Mouse (Mus musculus): ENCODE measurements around the gene Tspan32. TPM values are rescaled to one million over a fixed set of nuclear protein-coding genes. Genes with fewer than 3 reads are reported as not detected.

Tspan32 gene
- polyA plus RNA-seq, 1 experiment from 2014 or later, result 0.81 TPM

DNA sequence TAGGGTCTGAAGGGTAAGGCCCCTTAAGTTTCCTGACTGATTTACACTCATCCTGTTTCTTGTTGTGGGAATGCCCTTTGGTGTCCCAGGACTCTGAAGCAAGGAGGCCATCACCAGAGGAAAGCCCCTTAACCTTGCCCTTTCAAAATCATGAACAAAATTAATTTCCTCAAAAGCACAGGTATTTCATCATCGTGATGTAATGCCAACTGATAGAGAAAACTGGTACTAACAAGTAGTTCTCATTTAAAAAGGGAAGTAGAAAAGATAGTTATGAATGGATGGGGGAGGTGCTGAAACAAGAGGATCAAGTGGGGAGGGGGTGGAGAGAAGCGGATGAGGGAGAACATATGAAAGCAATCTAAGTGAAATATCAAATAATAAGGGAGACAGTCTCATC lies 18.7 kb downstream of the Tspan32 start:
- 90% methylated on average over 2 of the region's 2 CpGs for WGBS
- ATAC-seq, result no peak
- H3K4me3 ChIP-seq, result no peak overlapping the region
- H3K27me3 ChIP-seq, result no peaks in the 10 kb centered on the region
- H3K4me2 ChIP-seq, result no peak overlapping the region
- H3K4me1 ChIP-seq, result no peaks in the 10 kb centered on the region
- no peaks in the 10 kb centered on the region for H3K9me3 ChIP-seq (replicated peaks)
- H3K27ac ChIP-seq, result no peak overlapping the region
- H3K36me3 ChIP-seq (ENCODE audit: poor library complexity, severe bottlenecking), result no peaks in the 10 kb centered on the region
- H3K9ac ChIP-seq, result no peak overlapping the region

DNA sequence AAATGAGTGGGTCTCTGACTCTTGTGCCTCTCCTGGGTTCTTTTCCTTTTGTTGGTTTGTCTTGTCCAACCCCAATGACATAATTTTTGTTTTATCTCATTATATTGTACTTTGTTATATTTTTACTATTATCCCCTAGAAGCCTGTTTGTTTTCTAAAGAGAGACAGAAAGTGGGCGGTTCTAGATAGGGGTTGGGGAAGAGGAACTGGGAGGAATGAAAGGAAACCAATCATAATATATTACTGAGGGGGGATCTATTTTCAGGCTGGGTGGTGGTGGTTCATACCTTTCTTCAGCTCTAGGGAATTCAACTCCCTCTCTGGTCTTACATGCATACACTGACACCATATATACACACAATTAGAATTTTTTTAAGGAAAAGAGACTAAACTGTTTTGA lies 19.4 kb downstream of the Tspan32 start:
- Histone ChIP-seq H3K4me3 (no peak overlapping the region), H3K9ac (no peak overlapping the region), H3K27ac (no peak overlapping the region), H3K4me2 (no peak overlapping the region), H3K36me3 (ENCODE audit: poor library complexity, severe bottlenecking) (no peaks in the 10 kb centered on the region), H3K27me3 (no peaks in the 10 kb centered on the region), H3K9me3 (replicated peaks) (no peaks in the 10 kb centered on the region), H3K4me1 (no peaks in the 10 kb centered on the region)
- no peak for ATAC-seq
- 97% methylated on average over 1 of the region's 1 CpGs for WGBS

DNA sequence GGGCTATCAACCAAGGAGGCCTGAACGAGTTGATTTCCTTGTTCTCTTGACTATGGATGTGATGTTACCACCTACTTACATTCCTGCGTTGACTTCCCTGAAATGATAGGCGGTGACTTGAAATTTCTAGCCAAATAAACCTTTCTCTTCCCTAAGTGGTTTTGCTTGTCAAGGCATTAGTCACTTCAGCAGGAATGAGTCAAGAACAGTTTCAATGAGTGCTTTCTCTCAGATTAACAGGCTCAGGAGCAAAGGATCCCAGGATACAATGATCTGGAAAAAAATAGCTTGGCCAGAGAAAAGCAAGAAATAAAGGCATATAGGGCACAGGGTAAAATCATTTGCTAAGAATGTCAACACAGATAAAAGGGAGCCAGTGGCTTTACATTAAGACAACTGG lies 20.6 kb downstream of the Tspan32 start:
- no peak overlapping the region for H3K4me2 ChIP-seq
- no peak overlapping the region for H3K9ac ChIP-seq
- no peak for ATAC-seq
- no peaks in the 10 kb centered on the region for H3K9me3 ChIP-seq (replicated peaks)
- no peaks in the 10 kb centered on the region for H3K27me3 ChIP-seq
- no peaks in the 10 kb centered on the region for H3K4me1 ChIP-seq
- no peak overlapping the region for H3K4me3 ChIP-seq
- 88% methylated on average over 3 of the region's 3 CpGs for WGBS
- no peaks in the 10 kb centered on the region for H3K36me3 ChIP-seq (ENCODE audit: poor library complexity, severe bottlenecking)
- no peak overlapping the region for H3K27ac ChIP-seq

DNA sequence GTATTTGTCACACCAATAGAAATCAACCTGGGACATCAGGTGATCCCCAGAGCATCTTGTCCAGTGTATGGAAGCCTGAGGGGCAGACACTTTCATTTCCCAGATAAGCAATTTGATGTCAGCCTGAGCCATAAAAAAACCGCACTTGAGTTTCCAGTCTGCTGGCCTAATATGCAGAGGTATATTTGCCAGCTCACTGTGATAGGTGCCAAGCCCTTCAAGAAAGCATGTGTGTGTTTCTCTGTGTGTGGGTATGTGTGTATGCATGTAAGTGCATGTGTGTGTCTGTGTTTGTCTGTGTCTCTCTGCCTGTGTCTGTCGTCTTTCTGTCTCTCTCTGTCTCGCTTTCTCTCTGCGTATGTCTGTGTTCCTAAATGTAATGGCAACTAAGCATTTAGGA lies 22.4 kb downstream of the Tspan32 start:
- H3K4me3 ChIP-seq, result no peak overlapping the region
- H3K27me3 ChIP-seq, result no peaks in the 10 kb centered on the region
- H3K27ac ChIP-seq, result no peak overlapping the region
- no peaks in the 10 kb centered on the region for H3K4me1 ChIP-seq
- no peak overlapping the region for H3K9ac ChIP-seq
- no peak overlapping the region for H3K4me2 ChIP-seq
- no peaks in the 10 kb centered on the region for H3K9me3 ChIP-seq (replicated peaks)
- no peak for ATAC-seq
- WGBS, result 95% methylated on average over 4 of the region's 4 CpGs
- H3K36me3 ChIP-seq (ENCODE audit: poor library complexity, severe bottlenecking), result no peaks in the 10 kb centered on the region

DNA sequence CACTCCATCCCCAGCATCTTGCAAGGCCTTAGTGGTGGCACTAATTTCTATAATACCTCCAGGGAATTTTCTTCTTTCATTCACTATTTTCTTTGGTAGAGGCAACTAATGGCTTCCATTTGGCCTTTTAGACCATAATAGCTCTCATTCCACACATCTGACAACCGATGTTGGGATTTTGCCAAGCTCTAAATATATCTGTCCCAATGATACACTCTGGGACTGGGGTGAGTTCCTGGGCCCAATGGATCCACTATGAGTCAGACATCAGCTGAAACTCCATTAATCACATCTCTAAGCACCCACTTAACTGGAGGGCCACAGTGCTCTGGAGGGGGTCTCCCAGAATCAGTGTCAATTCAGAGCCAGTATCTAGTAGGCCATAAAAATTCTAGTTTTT lies 27.0 kb downstream of the Tspan32 start:
- no peak overlapping the region for H3K9ac ChIP-seq
- H3K4me3 ChIP-seq, result no peak overlapping the region
- H3K36me3 ChIP-seq (ENCODE audit: poor library complexity, severe bottlenecking), result 0 out of 2 replicates have a peak, but pooled peaks cover 7% of the 10 kb centered on the region
- no peaks in the 10 kb centered on the region for H3K4me1 ChIP-seq
- H3K4me2 ChIP-seq, result no peak overlapping the region
- no peak overlapping the region for H3K27ac ChIP-seq
- no peak for ATAC-seq
- no peaks in the 10 kb centered on the region for H3K27me3 ChIP-seq
- no peaks in the 10 kb centered on the region for H3K9me3 ChIP-seq (replicated peaks)
- WGBS, result 80% methylated on average over 1 of the region's 1 CpGs

DNA sequence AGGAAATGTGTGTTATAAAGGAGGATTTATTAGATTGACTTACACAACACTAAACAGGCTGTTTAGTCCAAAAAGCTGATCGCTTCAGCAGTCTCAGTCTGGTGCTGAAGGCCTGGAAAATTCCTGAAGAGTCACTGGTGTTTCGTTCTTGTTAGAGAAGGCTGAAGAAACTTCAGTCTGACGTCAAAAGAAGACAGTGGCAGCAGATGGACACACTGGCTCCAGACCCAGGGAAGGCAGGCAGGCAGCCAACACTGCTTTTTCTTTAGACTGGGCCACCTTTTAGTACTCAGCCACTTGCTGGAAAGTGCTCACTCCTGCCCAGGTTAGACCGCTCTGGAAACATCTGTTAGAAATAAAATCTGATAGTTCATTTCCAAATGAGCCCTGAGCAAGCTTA lies 28.7 kb downstream of the Tspan32 start:
- ATAC-seq, result no peak
- Histone ChIP-seq H3K27ac (no peak overlapping the region), H3K4me3 (no peak overlapping the region), H3K4me2 (no peak overlapping the region), H3K27me3 (no peaks in the 10 kb centered on the region), H3K36me3 (ENCODE audit: poor library complexity, severe bottlenecking) (0 out of 2 replicates have a peak, but pooled peaks cover 9% of the 10 kb centered on the region), H3K9me3 (replicated peaks) (no peaks in the 10 kb centered on the region), H3K4me1 (no peaks in the 10 kb centered on the region), H3K9ac (no peak overlapping the region)
- WGBS, result 88% methylated on average over 4 of the region's 4 CpGs

DNA sequence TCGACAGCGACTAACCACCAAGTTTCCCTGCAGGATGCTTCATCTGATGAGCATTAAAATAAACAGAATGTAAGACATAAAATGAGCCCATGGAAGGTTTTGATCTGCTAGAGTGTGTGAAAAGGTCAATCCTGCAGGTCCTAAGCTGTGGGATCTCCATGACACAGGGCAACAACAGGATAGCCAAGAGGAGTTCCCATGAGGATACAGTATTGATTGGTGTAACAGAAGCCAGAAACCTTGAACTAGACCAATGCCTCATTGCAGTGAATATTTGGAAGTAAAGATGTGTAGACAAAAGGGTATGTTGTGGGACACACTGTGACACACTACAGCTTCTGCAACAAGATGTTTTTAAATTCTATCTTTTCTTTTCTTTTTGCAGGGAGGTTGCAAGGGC lies 29.3 kb downstream of the Tspan32 start:
- no peaks in the 10 kb centered on the region for H3K4me1 ChIP-seq
- H3K9ac ChIP-seq, result no peak overlapping the region
- 94% methylated on average over 2 of the region's 2 CpGs for WGBS
- no peak for ATAC-seq
- H3K4me3 ChIP-seq, result no peak overlapping the region
- no peak overlapping the region for H3K4me2 ChIP-seq
- H3K9me3 ChIP-seq (replicated peaks), result no peaks in the 10 kb centered on the region
- H3K27me3 ChIP-seq, result no peaks in the 10 kb centered on the region
- 0 out of 2 replicates have a peak, but pooled peaks cover 9% of the 10 kb centered on the region for H3K36me3 ChIP-seq (ENCODE audit: poor library complexity, severe bottlenecking)
- H3K27ac ChIP-seq, result no peak overlapping the region

DNA sequence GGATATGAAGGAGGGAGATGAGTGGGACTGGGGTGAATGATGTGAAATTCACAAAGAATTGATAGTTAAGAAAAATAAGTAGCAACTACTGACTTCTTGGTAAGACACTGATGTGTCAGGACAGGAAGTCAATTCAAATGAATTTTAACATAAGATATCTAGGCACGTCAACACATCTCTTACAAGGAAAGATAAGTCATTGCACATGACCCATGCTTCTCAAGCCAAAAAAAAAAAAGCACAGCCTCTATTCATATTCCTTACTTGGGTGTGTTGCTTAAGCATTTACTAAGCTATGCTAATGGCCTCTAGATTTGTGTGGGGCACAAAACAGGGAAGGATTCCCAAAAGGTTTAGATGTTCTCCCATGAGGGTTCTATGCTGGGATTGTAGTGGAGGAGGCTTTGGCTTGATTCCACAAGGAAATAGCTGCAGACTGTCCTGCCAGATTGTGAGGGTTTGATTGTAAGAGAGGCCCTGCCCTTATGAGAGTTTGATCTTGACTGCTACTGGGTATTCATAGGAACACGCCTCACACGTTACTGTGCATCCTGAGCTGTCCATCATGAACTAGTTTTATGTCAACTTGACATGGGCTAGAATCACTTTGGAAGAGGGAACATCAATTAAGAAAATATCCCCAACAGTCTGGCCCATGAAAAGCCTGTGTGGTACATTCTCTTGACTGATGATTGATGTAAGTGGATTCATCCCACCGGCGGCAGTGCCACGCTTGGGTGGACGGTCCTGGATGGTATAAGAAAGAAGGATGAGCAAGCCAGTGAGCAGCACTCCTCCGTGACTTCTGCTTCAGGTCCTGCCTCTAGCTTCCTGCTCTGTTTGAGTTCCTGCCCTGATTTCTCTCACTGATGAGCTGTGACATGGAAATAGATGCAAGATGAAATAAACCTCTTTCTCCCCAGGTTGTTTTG lies 29.9 kb downstream of the Tspan32 start:
- H3K27me3 ChIP-seq, result no peaks in the 10 kb centered on the region
- H3K4me2 ChIP-seq, result no peak overlapping the region
- 0 out of 2 replicates have a peak, but pooled peaks cover 9% of the 10 kb centered on the region for H3K36me3 ChIP-seq (ENCODE audit: poor library complexity, severe bottlenecking)
- H3K27ac ChIP-seq, result no peak overlapping the region
- H3K4me1 ChIP-seq, result no peaks in the 10 kb centered on the region
- no peak overlapping the region for H3K4me3 ChIP-seq
- H3K9me3 ChIP-seq (replicated peaks), result no peaks in the 10 kb centered on the region
- 91% methylated on average over 8 of the region's 8 CpGs for WGBS
- no peak for ATAC-seq
- no peak overlapping the region for H3K9ac ChIP-seq

DNA sequence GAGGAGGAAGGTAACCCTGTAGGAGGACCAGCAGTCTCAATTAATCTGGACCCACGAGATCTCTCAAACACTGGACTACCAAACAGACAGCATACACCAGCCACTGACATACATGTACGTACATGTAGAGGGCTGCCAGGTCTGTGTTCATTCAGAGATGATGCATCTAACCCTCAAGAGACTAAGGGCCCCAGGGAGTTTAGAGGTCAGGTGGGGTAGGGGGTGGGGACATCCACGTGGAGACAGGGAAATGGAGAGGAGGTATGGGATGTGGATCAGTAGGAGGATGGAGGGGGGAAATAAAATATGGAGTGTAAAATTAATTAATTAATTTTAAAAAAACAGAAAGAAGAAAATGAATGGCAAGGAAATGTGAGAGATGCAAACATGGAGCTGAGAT lies 31.9 kb downstream of the Tspan32 start:
- no peak overlapping the region for H3K4me3 ChIP-seq
- H3K27ac ChIP-seq, result no peak overlapping the region
- H3K36me3 ChIP-seq (ENCODE audit: poor library complexity, severe bottlenecking), result 0 out of 2 replicates have a peak, but pooled peaks cover 9% of the 10 kb centered on the region
- H3K9me3 ChIP-seq (replicated peaks), result no peaks in the 10 kb centered on the region
- ATAC-seq, result no peak
- WGBS, result 81% methylated on average over 3 of the region's 3 CpGs
- H3K27me3 ChIP-seq, result no peaks in the 10 kb centered on the region
- H3K4me2 ChIP-seq, result no peak overlapping the region
- no peak overlapping the region for H3K9ac ChIP-seq
- no peaks in the 10 kb centered on the region for H3K4me1 ChIP-seq

DNA sequence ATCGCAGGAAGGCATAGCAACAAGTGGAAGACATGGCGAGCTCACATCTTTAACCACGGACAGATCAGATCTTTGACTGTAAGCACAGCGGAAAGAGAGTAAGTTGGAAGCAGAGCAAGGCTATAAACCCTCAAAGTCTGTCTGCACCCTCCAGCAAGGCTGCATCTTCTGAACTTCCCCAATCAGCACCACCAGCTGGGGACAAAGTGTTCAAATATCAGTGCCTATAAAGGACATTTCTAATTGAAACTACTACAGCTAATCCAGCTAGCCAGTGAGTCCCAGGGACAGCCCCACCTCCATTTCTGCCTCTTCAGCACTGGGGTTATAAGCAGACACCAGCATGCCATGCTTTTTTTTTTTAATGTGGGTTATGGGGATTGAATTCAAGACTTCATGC lies 32.5 kb downstream of the Tspan32 start:
- WGBS, result 97% methylated on average over 4 of the region's 4 CpGs
- H3K4me2 ChIP-seq, result no peak overlapping the region
- H3K27me3 ChIP-seq, result no peaks in the 10 kb centered on the region
- H3K9ac ChIP-seq, result no peak overlapping the region
- H3K9me3 ChIP-seq (replicated peaks), result no peaks in the 10 kb centered on the region
- no peak overlapping the region for H3K4me3 ChIP-seq
- ATAC-seq, result no peak
- H3K27ac ChIP-seq, result no peak overlapping the region
- H3K4me1 ChIP-seq, result no peaks in the 10 kb centered on the region
- 0 out of 2 replicates have a peak, but pooled peaks cover 9% of the 10 kb centered on the region for H3K36me3 ChIP-seq (ENCODE audit: poor library complexity, severe bottlenecking)

DNA sequence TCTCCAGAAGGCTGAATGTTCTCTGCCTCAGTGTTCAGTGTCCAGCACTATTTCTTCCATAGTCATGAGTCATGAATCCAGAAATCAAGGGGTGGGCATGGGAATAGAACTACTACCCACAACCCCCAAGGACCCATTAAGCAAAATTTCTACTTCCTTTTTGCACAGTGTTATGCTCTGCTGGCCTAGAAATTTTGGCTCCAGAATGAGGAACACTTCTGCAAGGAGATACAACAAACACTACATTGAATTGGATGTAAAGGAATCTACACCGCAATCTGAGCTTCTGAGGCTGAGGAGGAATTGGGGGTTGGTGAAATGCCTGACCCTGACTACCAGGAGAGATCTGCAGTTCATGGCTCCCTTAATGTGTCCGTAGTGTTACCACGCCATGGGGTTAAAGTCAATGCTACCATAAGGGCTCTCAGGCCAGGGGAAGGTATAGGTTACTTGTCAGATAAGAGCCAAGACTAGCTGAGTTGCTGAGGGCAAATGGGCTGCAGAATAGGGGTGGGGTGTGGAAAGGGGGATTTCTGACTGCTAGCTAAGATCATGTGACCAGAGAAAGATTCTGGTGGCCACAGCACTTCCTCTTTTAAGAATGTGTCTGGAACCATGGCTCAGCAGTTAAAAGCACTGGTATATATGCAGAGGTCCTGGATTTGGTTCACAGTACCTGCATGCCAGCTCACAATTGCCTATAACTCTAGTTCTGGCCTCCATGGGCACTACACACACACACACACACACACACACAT lies 33.5 kb downstream of the Tspan32 start:
- Histone ChIP-seq H3K4me1 (no peaks in the 10 kb centered on the region), H3K9ac (no peak overlapping the region), H3K36me3 (ENCODE audit: poor library complexity, severe bottlenecking) (peaks cover 9% of the 10 kb centered on the region; the same call in 1 of the 2 replicates), H3K4me3 (no peak overlapping the region), H3K27ac (no peak overlapping the region), H3K4me2 (no peak overlapping the region), H3K27me3 (no peaks in the 10 kb centered on the region), H3K9me3 (replicated peaks) (no peaks in the 10 kb centered on the region)
- ATAC-seq, result no peak
- WGBS, result 93% methylated on average over 3 of the region's 3 CpGs

DNA sequence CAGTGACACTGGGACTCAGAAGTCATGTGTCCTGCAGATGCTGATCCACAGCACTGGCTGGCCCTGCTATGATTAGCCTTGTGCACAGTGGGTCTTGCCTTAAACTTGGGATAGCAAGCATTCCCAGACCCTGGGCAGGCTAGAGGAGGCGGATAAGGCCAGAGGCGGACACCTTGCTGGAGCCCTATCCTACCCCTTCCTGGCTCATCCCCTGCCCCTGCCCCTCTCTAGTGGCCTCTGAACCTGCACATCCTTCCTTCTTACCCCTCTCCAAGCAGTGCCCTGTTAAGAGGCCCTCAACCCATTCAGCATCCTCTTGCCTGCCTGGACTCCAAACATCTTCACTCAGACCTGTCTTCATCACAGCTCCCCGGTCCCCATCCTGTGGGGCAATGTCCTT lies 35.7 kb downstream of the Tspan32 start:
- no peak for ATAC-seq
- Histone ChIP-seq H3K27ac (no peak overlapping the region), H3K4me2 (no peak overlapping the region), H3K4me3 (no peak overlapping the region), H3K4me1 (no peaks in the 10 kb centered on the region), H3K27me3 (no peaks in the 10 kb centered on the region), H3K9ac (no peak overlapping the region), H3K36me3 (ENCODE audit: poor library complexity, severe bottlenecking) (peaks cover 4% of the 10 kb centered on the region; the same call in 1 of the 2 replicates), H3K9me3 (replicated peaks) (0 out of 2 replicates have a peak, but pooled peaks cover 4% of the 10 kb centered on the region)
- WGBS, result 92% methylated on average over 3 of the region's 3 CpGs
